Mouse (Mus musculus) kidney, postnatal 14 days (tissue): ENCODE data around the gene Bbs7.
"Not testable (repeated sequence)": the region's sequence is repeated elsewhere in the genome, so short reads cannot be mapped to it uniquely, and the experiment has no call there.

Experiments used
- DNase-seq: peaks from one replicate; pipeline ENCODE4 v3.0.0; 2022; ENCODE audit warnings: mixed read lengths

Bbs7 gene

GRCm38 (mm10) chr3:36613202-36613907 is at the start of gene Bbs7:
Bbs7 (minus strand) TSS chr3:36613477.
- DNase-seq = peak; percentile 97

- not testable (repeated sequence) for DNase-seq
These were observed 31.9 kb upstream of the Bbs7 start for GRCm38 (mm10) chr3:36645245-36645559.

GRCm38 (mm10) chr3:36644554-36645244 is 31.4 kb upstream of the Bbs7 start:
- DNase-seq = no peak

- DNase-seq = no peak
These were observed 30.1 kb upstream of the Bbs7 start for GRCm38 (mm10) chr3:36643354-36643753.

GRCm38 (mm10) chr3:36642736-36643135 is 29.5 kb upstream of the Bbs7 start:
- DNase-seq = no peak

GRCm38 (mm10) chr3:36640787-36641186 is 27.5 kb upstream of the Bbs7 start:
- no peak for DNase-seq

- DNase-seq = peak; percentile 47
These were observed 22.2 kb upstream of the Bbs7 start for GRCm38 (mm10) chr3:36635449-36635848.

- DNase-seq = no peak
These were observed 13.5 kb upstream of the Bbs7 start for GRCm38 (mm10) chr3:36626803-36627202.

GRCm38 (mm10) chr3:36618181-36618580 is 4.9 kb upstream of the Bbs7 start:
- DNase-seq = peak; percentile 38

GRCm38 (mm10) chr3:36613908-36614255 is 605 bp upstream of the Bbs7 start:
- DNase-seq = no peak

GRCm38 (mm10) chr3:36612687-36613086 is 590 bp downstream of the Bbs7 start:
- DNase-seq = peak; percentile 8

- DNase-seq = no peak
These were observed 7.1 kb downstream of the Bbs7 start for GRCm38 (mm10) chr3:36605894-36606783.

GRCm38 (mm10) chr3:36599773-36600172 is 13.5 kb downstream of the Bbs7 start:
- DNase-seq = not testable (repeated sequence)

- DNase-seq = no peak
These were observed 14.5 kb downstream of the Bbs7 start for GRCm38 (mm10) chr3:36598811-36599210.

- peak; percentile 99 for DNase-seq
These were observed 41.4 kb downstream of the Bbs7 start, which contains the start of gene Ccna2 for GRCm38 (mm10) chr3:36571827-36572378. Ccna2 (minus strand) TSS chr3:36572150.

- DNase-seq = no peak
These were observed 41.9 kb downstream of the Bbs7 start for GRCm38 (mm10) chr3:36571361-36571826.

GRCm38 (mm10) chr3:36569836-36570235 is 43.4 kb downstream of the Bbs7 start:
- DNase-seq = no peak

- DNase-seq = no peak
These were observed 49.6 kb downstream of the Bbs7 start for GRCm38 (mm10) chr3:36563666-36564065.

GRCm38 (mm10) chr3:36559606-36560005 is 53.7 kb downstream of the Bbs7 start:
- no peak for DNase-seq

- DNase-seq = no peak
These were observed 55.7 kb downstream of the Bbs7 start for GRCm38 (mm10) chr3:36557601-36558000.

GRCm38 (mm10) chr3:36552406-36553047 is 60.8 kb downstream of the Bbs7 start, which contains the start of gene Exosc9:
Exosc9 (plus strand) TSS chr3:36552606.
- DNase-seq = peak; percentile 95

GRCm38 (mm10) chr3:36551851-36552384 is 61.4 kb downstream of the Bbs7 start:
- no peak for DNase-seq
